Mouse (Mus musculus) thymus, postnatal 14 days (tissue): ENCODE measurements around the gene Ncapg2.

Source experiments
- DNase-seq: peaks from one replicate; pipeline ENCODE4 v3.0.0; 2021

Gene Ncapg2

GRCm38 (mm10) chr12:116449536-116449935 lies 44.3 kb downstream of the Ncapg2 start:
- no peak for DNase-seq

GRCm38 (mm10) chr12:116460379-116461065 lies 55.3 kb downstream of the Ncapg2 start:
- no peak for DNase-seq

- DNase-seq, result peak; percentile 16
These were observed 61.8 kb downstream of the Ncapg2 start for GRCm38 (mm10) chr12:116467030-116467429.

DNA sequence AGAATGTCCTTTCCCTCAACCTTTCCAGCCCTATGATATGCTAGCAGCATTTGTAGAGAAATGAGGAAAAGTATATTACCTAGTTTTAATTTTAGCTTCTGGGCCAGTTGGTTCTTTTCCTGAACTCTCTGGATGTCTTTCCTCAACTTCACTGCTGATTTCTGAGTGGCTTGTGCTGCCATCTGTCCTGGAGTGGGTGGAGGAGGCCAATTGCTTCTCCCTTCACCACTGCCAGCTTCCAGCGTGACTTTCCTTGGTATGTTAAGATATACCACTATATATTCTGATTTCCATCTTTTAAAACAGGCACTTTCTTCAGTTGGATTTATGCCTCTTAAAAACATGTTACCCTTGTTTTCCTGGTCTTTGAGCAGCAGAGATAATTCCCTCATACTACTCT lies 63.1 kb downstream of the Ncapg2 start:
- no peak for DNase-seq

GRCm38 (mm10) chr12:116469096-116469495 lies 63.9 kb downstream of the Ncapg2 start:
- no peak for DNase-seq

DNA sequence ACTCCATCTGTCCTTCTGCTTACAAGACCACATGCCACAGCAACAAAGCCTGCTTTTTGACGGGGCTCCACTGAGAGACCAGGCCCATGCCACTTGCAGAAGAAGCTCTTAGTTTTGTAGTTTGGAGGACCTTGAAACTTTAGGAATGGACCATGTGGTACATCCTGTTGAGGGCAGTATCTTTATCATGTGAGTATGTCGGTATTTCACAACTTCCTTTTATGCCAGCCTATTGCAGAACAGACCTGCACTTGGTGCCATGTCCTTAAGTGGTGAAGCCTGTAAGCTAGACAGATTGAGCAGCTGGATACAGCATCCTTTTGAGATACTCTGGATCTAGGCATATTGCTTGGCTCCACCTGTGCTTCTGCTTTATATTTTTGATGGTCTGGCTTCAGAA lies 68.1 kb downstream of the Ncapg2 start:
- no peak for DNase-seq

GRCm38 (mm10) chr12:116473761-116474160 lies 68.6 kb downstream of the Ncapg2 start:
- DNase-seq, result no peak

GRCm38 (mm10) chr12:116474676-116475075 lies 69.5 kb downstream of the Ncapg2 start:
- DNase-seq, result no peak

DNA sequence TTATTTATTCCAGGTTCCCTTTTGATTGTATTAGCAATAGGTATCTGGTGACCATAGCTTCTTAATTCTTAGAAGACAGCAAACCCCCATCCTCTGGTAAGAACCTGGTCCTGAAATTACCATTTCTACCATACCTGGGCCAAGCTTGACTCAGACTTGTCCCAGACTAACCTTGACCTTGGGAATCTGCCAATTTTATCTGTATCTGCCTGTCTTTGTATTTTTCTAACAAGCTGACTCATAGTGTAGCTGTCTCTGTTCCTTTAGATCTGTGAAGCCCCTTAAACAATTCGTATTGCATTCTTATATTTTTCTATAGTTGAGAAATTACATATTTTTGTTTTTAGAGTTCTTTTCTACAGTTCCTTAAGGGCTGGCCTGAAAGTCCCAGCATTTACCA lies 73.6 kb downstream of the Ncapg2 start:
- DNase-seq, result no peak

- no peak for DNase-seq
These were observed 76.7 kb downstream of the Ncapg2 start for GRCm38 (mm10) chr12:116481921-116482320.

DNA sequence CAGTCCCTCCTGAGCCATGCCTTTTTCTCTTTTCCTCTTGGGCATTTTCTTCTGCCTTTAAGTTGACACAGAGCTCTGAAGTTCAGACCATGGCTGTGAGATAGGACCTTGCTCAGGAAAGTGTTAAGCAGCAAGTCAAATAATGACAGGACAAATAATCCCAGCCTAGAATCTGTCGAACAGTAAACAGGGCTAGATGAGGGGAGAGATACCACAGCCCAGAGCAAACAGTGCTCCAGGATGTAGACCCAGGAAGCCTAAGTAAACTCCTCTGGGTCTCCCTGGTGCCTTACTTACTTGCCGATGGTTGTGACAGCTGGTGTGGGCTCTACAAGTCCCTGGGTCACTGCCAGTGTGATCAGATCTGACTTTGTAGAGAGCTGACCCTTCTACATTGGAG lies 78.4 kb downstream of the Ncapg2 start:
- no peak for DNase-seq

DNA sequence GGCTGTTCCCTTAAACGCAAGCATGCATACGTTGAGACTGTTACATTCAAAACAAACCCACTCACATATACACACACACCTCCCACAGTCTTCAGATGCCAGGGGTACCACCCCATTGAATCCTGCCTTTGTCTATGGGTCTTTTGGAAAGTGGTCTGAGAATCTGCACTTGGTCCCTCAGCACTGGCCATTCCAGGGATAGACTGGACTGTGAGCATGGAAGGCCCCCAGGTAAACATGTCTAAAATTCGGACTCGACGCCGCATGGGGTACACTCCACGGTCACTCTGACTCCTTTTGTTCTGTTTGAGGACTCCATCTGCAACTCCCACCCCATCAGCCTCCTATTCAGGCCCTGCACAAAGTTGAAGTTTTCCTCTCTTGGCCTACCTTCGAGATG lies 79.8 kb downstream of the Ncapg2 start:
- DNase-seq, result no peak

- DNase-seq, result peak; percentile 77
These were observed 80.6 kb downstream of the Ncapg2 start, which contains the start of gene Ptprn2 for GRCm38 (mm10) chr12:116485591-116486403. Ptprn2 (plus strand) TSS chr12:116485720.

GRCm38 (mm10) chr12:116486404-116486730 lies 81.2 kb downstream of the Ncapg2 start:
- no peak for DNase-seq

- DNase-seq, result no peak
These were observed 83.6 kb downstream of the Ncapg2 start for GRCm38 (mm10) chr12:116488836-116489235.

DNA sequence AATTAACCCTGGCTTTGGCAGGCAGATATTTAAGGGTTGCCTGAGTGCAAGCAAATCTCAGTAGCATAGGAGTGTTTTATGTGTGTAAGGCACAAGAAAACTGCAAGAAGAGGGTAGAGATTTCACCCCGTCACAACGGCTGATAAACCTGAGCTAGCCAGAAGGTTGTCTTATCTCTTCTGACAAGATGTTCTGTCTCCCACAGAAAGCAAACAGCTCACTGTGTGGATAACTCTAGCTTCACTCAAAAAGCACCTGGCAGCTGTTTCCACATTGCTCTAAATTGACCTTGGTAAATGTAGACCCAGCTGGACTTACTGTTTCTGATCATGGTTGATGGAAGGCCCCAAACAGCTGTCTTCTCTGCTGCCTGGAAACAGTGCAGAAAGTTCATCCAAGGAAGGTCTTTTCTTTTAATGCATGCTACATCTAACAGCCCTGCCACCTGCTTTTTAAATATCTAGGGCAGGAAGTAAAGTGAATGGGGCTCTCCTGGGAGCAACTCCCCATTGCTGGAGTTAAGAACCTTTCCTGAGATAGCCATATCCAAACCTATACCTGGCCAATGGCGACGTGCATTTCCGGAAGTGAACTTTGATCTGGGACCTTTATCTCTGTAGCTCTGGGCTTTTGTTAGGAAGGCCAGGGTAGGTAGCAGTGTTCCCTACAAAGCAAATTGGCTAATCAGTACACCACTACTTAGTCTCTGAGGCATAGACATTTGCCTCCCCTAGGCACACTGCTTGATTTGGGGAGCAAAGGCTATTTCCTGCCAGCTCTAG lies 85.6 kb downstream of the Ncapg2 start:
- DNase-seq, result no peak

GRCm38 (mm10) chr12:116498666-116499065 lies 93.5 kb downstream of the Ncapg2 start:
- DNase-seq, result no peak

DNA sequence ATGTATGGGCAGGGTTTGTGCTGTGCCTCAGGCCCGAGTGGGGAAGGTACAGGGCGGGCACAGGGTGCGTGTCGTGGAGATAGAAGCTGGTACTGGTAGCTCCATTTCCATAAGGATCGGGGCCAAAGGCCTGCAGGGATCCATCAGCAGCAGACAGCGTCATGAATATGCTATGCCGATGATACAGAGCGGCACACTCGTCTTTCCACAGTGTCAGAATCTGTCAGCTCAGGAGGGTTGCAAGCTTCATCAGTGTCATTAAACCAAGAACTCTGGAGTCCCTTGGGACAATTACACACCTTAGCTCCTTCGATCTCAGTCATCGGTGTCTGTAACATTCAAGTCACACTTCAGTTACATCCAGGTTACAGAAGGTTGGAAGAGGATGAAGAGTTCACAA lies 95.5 kb downstream of the Ncapg2 start:
- DNase-seq, result no peak

GRCm38 (mm10) chr12:116512482-116512881 lies 107.3 kb downstream of the Ncapg2 start:
- DNase-seq, result no peak
